Mouse (Mus musculus) effector memory CD4-positive, alpha-beta T cell, adult 7 months (primary cell): ENCODE measurements around the gene Spaca7. TPM values are rescaled to one million over a fixed set of nuclear protein-coding genes. Genes with fewer than 3 reads are reported as not detected.

Source experiments
- polyA plus RNA-seq: library from polyadenylated mRNA; unstranded; fragments of 100-300 nt; shearing (Covaris generic); gene quantifications from one replicate; pipeline ENCODE4 v1.2.1, GENCODE M21; 2017

Spaca7 gene
- polyA plus RNA-seq: not detected

GRCm38 (mm10) chr8:12572814-12573534 is at the start of gene Spaca7:
TSS of gene Spaca7 (plus strand) at chr8:12573029.

Other genes starting within 250 kb of the Spaca7 start
- not detected for gene Sox1, start 177.7 kb upstream of the Spaca7 start, polyA plus RNA-seq
- 58.4 TPM for gene Tubgcp3, start 99.2 kb downstream of the Spaca7 start, polyA plus RNA-seq
- 20.7 TPM for gene Atp11a, start 184.0 kb downstream of the Spaca7 start, polyA plus RNA-seq